Mouse (Mus musculus) bone marrow macrophage, adult 2 months (primary cell): Measurements from ENCODE around the gene Sdhb. TPM values are rescaled to one million over a fixed set of nuclear protein-coding genes. Genes with fewer than 3 reads are reported as not detected.

Experiments
- H3K27ac ChIP-seq: 2 replicates; pipeline ENCODE4 v1.5.1; 2012; ENCODE audit warnings: low read depth, low read length; ENCODE audit not compliant: insufficient read depth
- H3K4me1 ChIP-seq: 2 replicates; pipeline ENCODE4 v1.6.1; 2012; ENCODE audit warnings: low read length; ENCODE audit not compliant: control insufficient read depth, insufficient read depth
- H3K4me3 ChIP-seq: 2 replicates; pipeline ENCODE4 v1.5.1; 2012; ENCODE audit warnings: mild to moderate bottlenecking, low read length, moderate library complexity; ENCODE audit not compliant: insufficient read depth
- CTCF ChIP-seq: IDR thresholded peaks from 2 replicates; pipeline ENCODE4 v1.5.1; 2012; ENCODE audit warnings: low read depth, mild to moderate bottlenecking, low read length, moderate library complexity
- POLR2A ChIP-seq: IDR thresholded peaks from 2 replicates; pipeline ENCODE4 v1.6.1; 2012; ENCODE audit warnings: mild to moderate bottlenecking, low read depth, low read length, borderline replicate concordance
- polyA plus RNA-seq: library from polyadenylated mRNA; stranded (reverse); fragments of >200 nt; gene quantifications from 2 replicates; pipeline ENCODE4 v1.2.4, GENCODE M21; 2012; ENCODE audit not compliant: missing spikeins, insufficient read depth, insufficient read length

The Sdhb gene
- polyA plus RNA-seq, 1 experiment = 163 TPM

- TF ChIP-seq POLR2A (no peak), CTCF (no peak)
- H3K27ac ChIP-seq = peak within 1 kb of the TSS; percentile 99
Measured at GRCm38 (mm10) chr4:140986711-140987395, 25.9 kb downstream of the Sdhb start, which contains the start of gene Atp13a2. Gene Atp13a2 (plus strand): TSS chr4:140986873.

GRCm38 (mm10) chr4:140987476-140987875 lies 26.5 kb downstream of the Sdhb start:
- Histone ChIP-seq H3K4me1 (peaks cover 37% of the 10 kb centered on the region), H3K4me3 (peak overlapping the region; percentile 97), H3K27ac (peak overlapping the region; percentile 99)
- TF ChIP-seq POLR2A (no peak), CTCF (no peak)

More at GRCm38 (mm10) chr4:140986711-140987395, 25.9 kb downstream of the Sdhb start, which contains the start of gene Atp13a2:
- peak within 1 kb of the TSS; percentile 97 for H3K4me3 ChIP-seq
- H3K4me1 ChIP-seq = peaks cover 43% of the 10 kb centered on the region

GRCm38 (mm10) chr4:140988706-140989290 lies 27.8 kb downstream of the Sdhb start:
- H3K4me1 ChIP-seq = peaks cover 29% of the 10 kb centered on the region
- peak overlapping the region; percentile 97 for H3K4me3 ChIP-seq
- H3K27ac ChIP-seq = peak overlapping the region; percentile 99
- TF ChIP-seq CTCF = no peak
- TF ChIP-seq POLR2A = no peak

GRCm38 (mm10) chr4:140989447-140989846 lies 28.4 kb downstream of the Sdhb start:
- no peak for TF ChIP-seq POLR2A
- TF ChIP-seq CTCF = no peak
- H3K27ac ChIP-seq = peak overlapping the region; percentile 99
- H3K4me1 ChIP-seq = peaks cover 22% of the 10 kb centered on the region
- peak overlapping the region; percentile 57 for H3K4me3 ChIP-seq

DNA sequence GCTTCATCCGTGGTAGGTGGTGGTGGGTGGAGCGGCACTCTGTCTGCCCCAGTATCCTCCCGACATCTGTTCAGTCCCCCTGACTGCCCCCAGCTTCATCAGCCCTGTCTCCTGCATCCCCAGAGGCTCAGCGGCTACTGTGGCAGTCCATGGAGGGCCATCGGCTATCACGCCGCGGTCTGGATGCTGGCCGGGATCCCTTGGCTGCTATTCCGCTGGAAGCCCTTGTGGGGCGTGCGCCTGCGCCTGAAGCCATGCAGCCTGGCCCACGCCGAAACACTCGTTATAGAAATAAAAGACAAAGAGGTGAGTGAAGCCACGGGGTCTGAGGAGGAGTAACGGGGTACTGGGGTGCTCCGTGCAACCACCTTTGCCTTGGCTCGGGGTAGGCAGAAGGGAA lies 31.2 kb downstream of the Sdhb start:
- Histone ChIP-seq H3K4me3 (no peak overlapping the region), H3K27ac (no peak overlapping the region), H3K4me1 (peaks cover 16% of the 10 kb centered on the region)
- no peak for TF ChIP-seq CTCF

- H3K4me1 ChIP-seq = peaks cover 15% of the 10 kb centered on the region
- no peak for TF ChIP-seq POLR2A
- TF ChIP-seq CTCF = no peak
- H3K27ac ChIP-seq = no peak overlapping the region
- no peak overlapping the region for H3K4me3 ChIP-seq
Measured at GRCm38 (mm10) chr4:140993846-140994245, 32.8 kb downstream of the Sdhb start.

GRCm38 (mm10) chr4:140995811-140996210 lies 34.8 kb downstream of the Sdhb start:
- TF ChIP-seq POLR2A (no peak), CTCF (no peak)
- Histone ChIP-seq H3K4me1 (no peaks in the 10 kb centered on the region), H3K27ac (no peak overlapping the region), H3K4me3 (no peak overlapping the region)

GRCm38 (mm10) chr4:140996812-140997211 lies 35.8 kb downstream of the Sdhb start:
- TF ChIP-seq CTCF (no peak), POLR2A (no peak)
- no peak overlapping the region for H3K4me3 ChIP-seq
- no peak overlapping the region for H3K27ac ChIP-seq
- no peaks in the 10 kb centered on the region for H3K4me1 ChIP-seq

GRCm38 (mm10) chr4:141005983-141006382 lies 45.0 kb downstream of the Sdhb start:
- H3K4me3 ChIP-seq = no peak overlapping the region
- H3K4me1 ChIP-seq = no peaks in the 10 kb centered on the region
- H3K27ac ChIP-seq = no peak overlapping the region
- TF ChIP-seq POLR2A (no peak), CTCF (no peak)

- H3K27ac ChIP-seq = no peak overlapping the region
- H3K4me3 ChIP-seq = no peak overlapping the region
- no peaks in the 10 kb centered on the region for H3K4me1 ChIP-seq
- TF ChIP-seq POLR2A (no peak), CTCF (no peak)
Measured at GRCm38 (mm10) chr4:141008028-141008427, 47.0 kb downstream of the Sdhb start.

GRCm38 (mm10) chr4:141010118-141010517 lies 49.1 kb downstream of the Sdhb start, which contains the start of gene Mfap2:
Gene Mfap2 (plus strand): TSS chr4:141010418.
- no peak within 1 kb of the TSS for H3K4me3 ChIP-seq
- no peak within 1 kb of the TSS for H3K27ac ChIP-seq
- H3K4me1 ChIP-seq = no peaks in the 10 kb centered on the region
- TF ChIP-seq POLR2A = no peak
- TF ChIP-seq CTCF = no peak
